Mouse (Mus musculus): ENCODE results near the gene Hunk. TPM values are rescaled to one million over a fixed set of nuclear protein-coding genes. Genes with fewer than 3 reads are reported as not detected.

Hunk gene
- total RNA-seq, 2 experiments from 2014 or later, result not detected

- no peak for ATAC-seq (replicated peaks; ENCODE audit: low FRiP score, poor library complexity, severe bottlenecking)
Observed at GRCm38 (mm10) chr16:90426234-90426633, 40.4 kb downstream of the Hunk start.

- ATAC-seq (replicated peaks; ENCODE audit: low FRiP score, poor library complexity, severe bottlenecking), result no peak
Observed at GRCm38 (mm10) chr16:90427838-90428630, 42.2 kb downstream of the Hunk start.

- no peak for ATAC-seq (replicated peaks; ENCODE audit: low FRiP score, poor library complexity, severe bottlenecking)
Observed at GRCm38 (mm10) chr16:90433551-90433950, 47.7 kb downstream of the Hunk start.

GRCm38 (mm10) chr16:90435231-90435630 lies 49.4 kb downstream of the Hunk start:
- ATAC-seq (replicated peaks; ENCODE audit: low FRiP score, poor library complexity, severe bottlenecking), result no peak

- ATAC-seq (replicated peaks; ENCODE audit: low FRiP score, poor library complexity, severe bottlenecking), result no peak
Observed at GRCm38 (mm10) chr16:90437276-90437675, 51.5 kb downstream of the Hunk start.

GRCm38 (mm10) chr16:90439493-90439892 lies 53.7 kb downstream of the Hunk start:
- ATAC-seq (replicated peaks; ENCODE audit: low FRiP score, poor library complexity, severe bottlenecking), result no peak

GRCm38 (mm10) chr16:90440654-90441053 lies 54.8 kb downstream of the Hunk start:
- ATAC-seq (replicated peaks; ENCODE audit: low FRiP score, poor library complexity, severe bottlenecking), result no peak

- ATAC-seq (replicated peaks; ENCODE audit: low FRiP score, poor library complexity, severe bottlenecking), result no peak
Observed at GRCm38 (mm10) chr16:90442991-90443390, 57.2 kb downstream of the Hunk start.

- no peak for ATAC-seq (replicated peaks; ENCODE audit: low FRiP score, poor library complexity, severe bottlenecking)
Observed at GRCm38 (mm10) chr16:90453197-90453596, 67.4 kb downstream of the Hunk start.

GRCm38 (mm10) chr16:90456495-90457125 lies 70.8 kb downstream of the Hunk start:
- ATAC-seq (replicated peaks; ENCODE audit: low FRiP score, poor library complexity, severe bottlenecking), result no peak

- no peak for ATAC-seq (replicated peaks; ENCODE audit: low FRiP score, poor library complexity, severe bottlenecking)
Observed at GRCm38 (mm10) chr16:90458899-90459610, 73.2 kb downstream of the Hunk start.

- no peak for ATAC-seq (replicated peaks; ENCODE audit: low FRiP score, poor library complexity, severe bottlenecking)
Observed at GRCm38 (mm10) chr16:90461304-90461905, 75.6 kb downstream of the Hunk start.

- no peak for ATAC-seq (replicated peaks; ENCODE audit: low FRiP score, poor library complexity, severe bottlenecking)
Observed at GRCm38 (mm10) chr16:90462728-90463275, 77.0 kb downstream of the Hunk start.

- ATAC-seq (replicated peaks; ENCODE audit: low FRiP score, poor library complexity, severe bottlenecking), result no peak
Observed at GRCm38 (mm10) chr16:90465154-90465553, 79.3 kb downstream of the Hunk start.

GRCm38 (mm10) chr16:90468286-90468685 lies 82.5 kb downstream of the Hunk start:
- no peak for ATAC-seq (replicated peaks; ENCODE audit: low FRiP score, poor library complexity, severe bottlenecking)

- ATAC-seq (replicated peaks; ENCODE audit: low FRiP score, poor library complexity, severe bottlenecking), result no peak
Observed at GRCm38 (mm10) chr16:90475701-90476229, 90.0 kb downstream of the Hunk start.

- ATAC-seq (replicated peaks; ENCODE audit: low FRiP score, poor library complexity, severe bottlenecking), result no peak
Observed at GRCm38 (mm10) chr16:90481612-90482011, 95.8 kb downstream of the Hunk start.

GRCm38 (mm10) chr16:90483341-90483740 lies 97.5 kb downstream of the Hunk start:
- no peak for ATAC-seq (replicated peaks; ENCODE audit: low FRiP score, poor library complexity, severe bottlenecking)

GRCm38 (mm10) chr16:90485125-90485524 lies 99.3 kb downstream of the Hunk start:
- no peak for ATAC-seq (replicated peaks; ENCODE audit: low FRiP score, poor library complexity, severe bottlenecking)

- ATAC-seq (replicated peaks; ENCODE audit: low FRiP score, poor library complexity, severe bottlenecking), result no peak
Observed at GRCm38 (mm10) chr16:90485599-90485998, 99.8 kb downstream of the Hunk start.
